Mouse (Mus musculus): Measurements from ENCODE around the gene Mtmr3. TPM values are rescaled to one million over a fixed set of nuclear protein-coding genes. Genes with fewer than 3 reads are reported as not detected.

Gene Mtmr3
- total RNA-seq, 2 experiments from 2014 or later, result 63.5 to 67.4 TPM

DNA sequence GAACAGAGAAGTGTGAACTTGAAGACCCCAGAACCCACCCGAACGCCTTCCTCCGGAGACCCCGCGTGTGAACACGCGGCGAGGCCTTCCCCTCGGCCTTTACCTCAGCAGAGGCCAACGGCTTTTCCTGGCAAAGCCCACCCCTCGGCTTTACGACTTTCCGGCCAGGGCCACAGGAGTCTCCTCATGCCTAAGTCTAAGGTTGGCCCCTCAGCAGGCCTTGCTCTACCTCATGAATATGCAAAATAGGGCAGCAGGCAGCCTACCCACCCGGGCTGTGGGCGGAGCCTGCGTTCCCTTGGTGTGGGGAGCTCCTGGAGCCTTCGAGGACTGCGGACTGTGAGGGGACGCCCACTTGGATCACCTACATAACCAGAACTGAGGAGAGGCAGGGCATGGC, 153.7 kb downstream of the Mtmr3 start, which contains the start of gene Hormad2:
Gene Hormad2 (minus strand): TSS at position 128 of the 400 bp plus-strand sequence.
- intact Hi-C loops (cut with DNase I), result no loop called here
- DNase-seq (ENCODE audit: extremely low spot score in 1 of 2, low spot score in 2 of 2), result no peak

DNA sequence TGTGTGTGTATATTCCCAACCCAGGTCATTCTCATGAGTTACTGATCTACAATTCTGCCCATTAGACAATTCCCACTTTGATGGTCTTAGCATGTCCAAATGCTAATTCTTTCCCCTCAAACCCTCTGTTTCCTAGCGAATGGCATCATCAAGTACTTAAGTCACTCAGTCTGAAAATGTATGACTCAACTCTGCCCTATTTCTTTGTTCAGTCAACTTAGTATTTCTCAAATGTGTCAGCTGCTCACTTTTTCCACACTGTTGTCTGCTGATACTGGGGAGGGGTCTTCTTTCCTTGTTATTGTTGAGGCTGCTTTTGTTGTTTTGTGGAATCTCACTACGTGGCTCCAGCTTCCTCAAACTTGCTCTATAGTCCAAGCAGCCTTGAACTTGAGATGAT, 156.5 kb downstream of the Mtmr3 start:
- no peak for DNase-seq (ENCODE audit: extremely low spot score in 1 of 2, low spot score in 2 of 2)
- intact Hi-C loops (cut with DNase I), result loop anchor here (5.0 kb wide), 2 partner anchors 264 to 429 kb away; partner anchors contain the start of genes Uqcr10 and Zmat5

DNA sequence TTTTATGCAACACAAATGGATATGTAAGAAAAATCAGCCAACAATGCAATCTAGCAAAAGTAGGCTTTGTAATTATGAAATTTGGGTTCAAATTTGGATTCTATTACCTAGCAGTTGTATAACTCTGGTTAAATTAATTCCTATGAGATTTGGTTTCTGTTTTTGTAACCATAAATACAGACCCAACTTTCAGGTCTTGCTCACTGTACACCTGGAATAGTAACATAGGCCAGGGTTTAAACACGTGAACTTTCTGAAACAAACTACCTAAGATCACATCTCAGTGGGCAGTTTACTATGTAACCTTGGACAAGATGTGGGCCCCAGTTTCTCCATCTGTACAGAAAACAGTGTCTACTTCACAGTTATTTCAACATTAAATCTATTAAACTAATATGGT, 157.3 kb downstream of the Mtmr3 start:
- intact Hi-C loops (cut with DNase I), result loop anchor here (5.0 kb wide), 2 partner anchors 265 to 430 kb away; partner anchors contain the start of genes Uqcr10 and Zmat5
- no peak for DNase-seq (ENCODE audit: extremely low spot score in 1 of 2, low spot score in 2 of 2)

DNA sequence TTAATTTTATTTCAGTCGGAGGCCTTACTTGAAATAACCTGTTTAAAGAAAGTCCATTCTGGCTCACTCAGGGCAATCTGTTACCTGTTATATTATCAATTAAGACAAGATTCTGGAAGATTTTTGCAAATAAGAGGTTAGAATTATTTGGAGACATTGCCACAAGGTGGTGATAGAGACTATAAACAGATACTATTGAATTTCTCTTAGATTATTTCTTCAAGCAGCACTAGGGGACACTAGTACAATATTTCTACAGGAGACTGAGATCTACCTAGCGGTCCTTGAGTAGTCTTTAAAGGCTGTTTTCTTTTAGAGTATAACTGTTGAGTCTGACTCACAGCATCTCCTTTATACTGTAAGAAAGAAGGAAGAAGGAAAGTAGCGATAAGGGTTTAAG, 158.0 kb downstream of the Mtmr3 start:
- peak in 1 of 2 experiments; percentile 8 for DNase-seq (ENCODE audit: extremely low spot score in 1 of 2, low spot score in 2 of 2)

DNA sequence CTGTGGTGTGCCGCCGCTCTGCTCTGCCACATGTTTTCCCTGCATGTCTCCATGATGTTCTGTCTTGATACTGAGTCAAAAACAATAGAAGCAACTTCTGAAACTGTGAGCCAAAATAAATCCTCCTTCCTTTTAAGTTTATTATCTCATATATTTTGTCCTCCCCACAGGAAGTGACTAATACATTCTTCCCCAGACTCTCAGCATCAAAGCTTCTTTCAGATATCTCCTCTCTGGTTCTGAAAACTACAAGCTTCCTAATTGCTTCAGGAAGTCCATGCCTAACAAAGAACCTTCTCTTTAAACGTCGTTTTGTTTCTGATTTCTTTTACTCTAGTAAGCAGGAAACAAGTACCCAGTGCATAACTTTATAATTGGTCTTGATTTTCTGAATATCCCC, 160.2 kb downstream of the Mtmr3 start:
- intact Hi-C loops (cut with DNase I), result no loop called here

More for the DNA sequence above, 158.0 kb downstream of the Mtmr3 start:
- intact Hi-C loops (cut with DNase I), result loop anchor here (5.0 kb wide), 2 partner anchors 266 to 431 kb away; partner anchors contain the start of genes Uqcr10 and Zmat5

More for the DNA sequence above, 160.2 kb downstream of the Mtmr3 start:
- DNase-seq (ENCODE audit: extremely low spot score in 1 of 2, low spot score in 2 of 2), result no peak

Other genes with a start within 250 kb of the Mtmr3 start
- gene Hormad2, start 153.8 kb downstream of the Mtmr3 start, total RNA-seq (2021), result not detected
- not detected for gene Gm11032, start 25.2 kb upstream of the Mtmr3 start, total RNA-seq (2021)
- gene Ascc2, start 42.9 kb upstream of the Mtmr3 start, total RNA-seq (2021), result 10 to 100 TPM; 20.3 to 21.2 TPM
- 100 to 1,000 TPM; 411 to 418 TPM for gene Uqcr10, start 109.5 kb upstream of the Mtmr3 start, total RNA-seq (2021)
- 10 to 100 TPM; 26.8 to 28.2 TPM for gene Zmat5, start 109.8 kb upstream of the Mtmr3 start, total RNA-seq (2021)
- gene Cabp7, start 151.9 kb upstream of the Mtmr3 start, total RNA-seq (2021), result 1 to 10 TPM; 4.5 to 5.5 TPM